Mouse (Mus musculus) C2C12 (cell line): ENCODE data around the gene Enpp6.

Experiments
- CEBPB ChIP-seq: IDR thresholded peaks from one replicate; pipeline ENCODE4 v1.6.1; 2011; ENCODE audit warnings: low read depth, mild to moderate bottlenecking, control low read depth, moderate library complexity
- CTCF ChIP-seq: IDR thresholded peaks from one replicate; pipeline ENCODE4 v1.5.1; 2011; ENCODE audit not compliant: control insufficient read depth, insufficient read depth, insufficient read length
- MAX ChIP-seq: IDR thresholded peaks from one replicate; pipeline ENCODE4 v1.6.1; 2011; ENCODE audit warnings: mild to moderate bottlenecking, control low read depth
- MYOD1 ChIP-seq: IDR thresholded peaks from one replicate; pipeline ENCODE4 v1.6.1; 2011; ENCODE audit warnings: low read depth; ENCODE audit not compliant: control insufficient read depth, insufficient read length
- MYOG ChIP-seq: IDR thresholded peaks from one replicate; pipeline ENCODE4 v1.6.1; 2011; ENCODE audit not compliant: control insufficient read depth, insufficient read length; ENCODE audit errors: extremely low read depth
- USF1 ChIP-seq: IDR thresholded peaks from one replicate; pipeline ENCODE4 v1.6.1; 2011; ENCODE audit warnings: low read depth, mild to moderate bottlenecking, control low read depth, moderate library complexity

DNA sequence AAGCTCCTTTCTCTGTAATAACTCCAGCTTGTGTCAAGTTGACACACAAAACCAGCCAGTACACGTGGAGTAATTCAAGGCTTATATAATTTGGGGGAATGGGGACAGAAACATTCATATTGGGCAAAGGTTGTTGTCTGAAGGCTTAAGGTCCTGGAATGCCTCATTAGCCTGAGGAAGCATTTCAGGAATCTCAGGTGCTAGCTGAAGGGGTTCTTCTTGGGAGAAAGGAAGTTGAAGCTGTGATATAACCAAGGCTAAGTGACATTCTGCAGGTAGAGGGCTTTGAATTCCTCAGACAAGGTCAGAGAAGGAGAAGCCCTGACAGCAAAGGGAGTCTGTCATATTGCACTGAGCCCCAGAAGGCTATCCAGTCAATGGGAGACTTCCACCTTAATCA lies 133.2 kb downstream of the Enpp6 start:
- TF ChIP-seq CEBPB: no peak
- TF ChIP-seq CTCF: no peak
- no peak for TF ChIP-seq MYOG
- TF ChIP-seq USF1: no peak
- no peak for TF ChIP-seq MYOD1
- TF ChIP-seq MAX: no peak
